Mouse (Mus musculus) embryonic facial prominence, embryonic 11.5 days (tissue): ENCODE results near the gene Ncor1. TPM values are rescaled to one million over a fixed set of nuclear protein-coding genes. Genes with fewer than 3 reads are reported as not detected.

Experiments
- ATAC-seq: fragments of 200-750 bp; cut with Nextera tagmentation; replicated peaks from 2 replicates; pipeline ENCODE4 v1.8.0; 2017; ENCODE audit warnings: low read depth; ENCODE audit not compliant: insufficient number of reproducible peaks, low FRiP score, low TSS enrichment
- DNase-seq: peaks from one replicate; pipeline ENCODE4 v3.0.0-alpha.2; 2015; ENCODE audit warnings: low spot score
- H3K27ac ChIP-seq: fragments of 300-500 bp; sonication (generic); replicated peaks from 2 replicates; pipeline ENCODE4 v1.5.1; 2014; ENCODE audit warnings: mild to moderate bottlenecking, low read depth, low read length, control low read depth
- H3K27me3 ChIP-seq: fragments of 300-500 bp; sonication (generic); 2 replicates; pipeline ENCODE4 v1.6.1; 2014; ENCODE audit warnings: mild to moderate bottlenecking, low read length, moderate library complexity, mixed read lengths; ENCODE audit not compliant: control insufficient read depth, insufficient read depth
- H3K36me3 ChIP-seq: fragments of 300-500 bp; sonication (generic); replicated peaks from 2 replicates; pipeline ENCODE4 v1.6.1; 2014; ENCODE audit warnings: low read depth, mild to moderate bottlenecking, low read length, moderate library complexity, mixed read lengths; ENCODE audit not compliant: control insufficient read depth, insufficient read depth
- H3K4me1 ChIP-seq: fragments of 300-500 bp; sonication (generic); 2 replicates; pipeline ENCODE4 v1.6.1; 2014; ENCODE audit warnings: low read length, mixed read lengths; ENCODE audit not compliant: control insufficient read depth, insufficient read depth
- H3K4me2 ChIP-seq: fragments of 300-500 bp; sonication (generic); 2 replicates; pipeline ENCODE4 v1.6.1; 2014; ENCODE audit warnings: low read depth, mild to moderate bottlenecking, control low read depth, low read length, moderate library complexity
- H3K4me3 ChIP-seq: fragments of 300-500 bp; sonication (generic); 2 replicates; pipeline ENCODE4 v1.5.1; 2014; ENCODE audit warnings: low read depth, low read length, control low read depth
- H3K9ac ChIP-seq: fragments of 300-500 bp; sonication (generic); replicated peaks from 2 replicates; pipeline ENCODE4 v1.6.1; 2014; ENCODE audit warnings: mild to moderate bottlenecking, control low read depth, low read length
- H3K9me3 ChIP-seq: fragments of 300-500 bp; sonication (generic); replicated peaks from 2 replicates; pipeline ENCODE4 v1.6.1; 2016; ENCODE audit warnings: mild to moderate bottlenecking, low read length, inconsistent platforms, mixed read lengths; ENCODE audit not compliant: control insufficient read depth
- WGBS: fragments of 180-500 bp; shearing (Covaris S2); extraction: QIAGEN DNeasy Blood & Tissue Kit; methylation state at CpG from one replicate; pipeline ENCODE4 v1.1.7; 2014; 5-methylcytosine and 5-hydroxymethylcytosine counted together
- polyA plus RNA-seq: library from polyadenylated mRNA; unstranded; fragments of >200 nt; fragmentation: Nextera tagmentation; extraction: Ambion mirVana; gene quantifications from 2 replicates; pipeline ENCODE4 v1.2.1, GENCODE M21; 2014

The Ncor1 gene
- polyA plus RNA-seq, 1 experiment from 2014 or later = 170 TPM

DNA sequence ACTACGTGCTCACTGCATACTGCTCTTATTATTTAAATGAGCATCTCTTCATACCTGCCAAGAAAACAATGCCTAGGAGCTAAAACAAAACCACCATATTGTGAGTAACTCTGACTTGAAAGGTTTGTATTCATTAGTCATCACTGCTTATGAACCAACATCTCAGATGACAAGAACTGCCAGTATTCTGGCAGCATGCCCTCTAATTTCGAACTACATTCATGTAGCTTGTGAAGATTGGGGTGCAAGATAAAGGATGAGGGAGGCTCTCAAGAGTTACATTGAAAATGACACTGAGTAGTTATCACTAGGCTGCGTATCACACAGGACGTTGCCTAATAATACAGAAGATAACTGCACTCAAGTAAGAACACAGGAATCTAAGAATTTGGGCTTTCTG lies 126.1 kb downstream of the Ncor1 start:
- no peak for DNase-seq

DNA sequence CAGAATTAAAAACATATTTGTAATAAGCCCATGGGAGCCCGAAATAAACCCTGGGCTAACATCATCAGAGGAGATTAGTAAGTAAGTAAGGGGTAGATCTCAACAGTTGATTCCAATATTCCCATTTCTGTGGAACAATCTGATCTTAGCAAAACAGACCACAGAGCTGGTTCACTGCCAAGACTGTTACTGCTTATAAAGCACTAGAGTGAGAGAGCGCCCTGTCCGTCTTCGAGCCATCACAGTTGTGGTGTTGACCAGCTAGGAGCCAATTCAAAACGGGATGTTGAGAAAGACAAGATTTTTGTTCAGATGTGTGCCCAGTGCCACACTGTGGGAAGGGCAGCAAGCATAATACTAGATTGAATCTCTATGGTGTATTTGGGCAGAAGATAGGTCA lies 127.2 kb downstream of the Ncor1 start:
- 95% methylated on average over 5 of the region's 5 CpGs for WGBS
- H3K9me3 ChIP-seq = no peaks in the 10 kb centered on the region
- peaks cover 7% of the 10 kb centered on the region for H3K36me3 ChIP-seq
- H3K9ac ChIP-seq = no peak overlapping the region
- H3K4me2 ChIP-seq = no peak overlapping the region
- H3K4me3 ChIP-seq = no peak overlapping the region
- ATAC-seq = no peak
- no peak overlapping the region for H3K27ac ChIP-seq
- no peaks in the 10 kb centered on the region for H3K27me3 ChIP-seq
- no peaks in the 10 kb centered on the region for H3K4me1 ChIP-seq
- no peak for DNase-seq

More for the DNA sequence above, 126.1 kb downstream of the Ncor1 start:
- 92% methylated on average over 4 of the region's 4 CpGs for WGBS
- Histone ChIP-seq H3K27ac (no peak overlapping the region), H3K4me3 (no peak overlapping the region), H3K4me1 (no peaks in the 10 kb centered on the region), H3K9me3 (no peaks in the 10 kb centered on the region), H3K4me2 (no peak overlapping the region), H3K27me3 (no peaks in the 10 kb centered on the region), H3K9ac (no peak overlapping the region), H3K36me3 (peaks cover 7% of the 10 kb centered on the region)
- ATAC-seq = no peak

DNA sequence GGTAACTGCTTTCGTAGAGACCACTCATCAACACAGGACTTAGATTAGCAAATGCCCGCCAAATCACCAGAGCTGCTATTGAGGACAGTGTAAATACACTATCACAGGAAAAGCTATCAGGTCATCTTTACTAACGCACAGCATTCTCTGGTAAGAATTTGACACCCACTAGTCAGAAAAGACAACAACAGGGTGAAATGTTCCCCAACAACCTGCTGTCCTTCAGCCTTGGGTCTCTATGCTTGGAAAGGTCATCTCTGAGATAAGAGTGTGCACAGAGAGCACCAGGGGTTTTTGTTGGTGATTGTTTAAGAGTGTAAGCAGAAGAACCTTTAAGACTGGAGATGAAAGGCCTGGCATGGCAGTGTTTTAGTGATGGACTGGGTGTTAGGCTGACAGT lies 134.7 kb downstream of the Ncor1 start:
- Histone ChIP-seq H3K27me3 (no peaks in the 10 kb centered on the region), H3K27ac (no peak overlapping the region), H3K9ac (no peak overlapping the region), H3K9me3 (no peaks in the 10 kb centered on the region), H3K4me1 (no peaks in the 10 kb centered on the region), H3K36me3 (peaks cover 3% of the 10 kb centered on the region), H3K4me2 (no peak overlapping the region), H3K4me3 (no peak overlapping the region)
- no peak for ATAC-seq
- DNase-seq = no peak
- WGBS = 84% methylated on average over 3 of the region's 3 CpGs

DNA sequence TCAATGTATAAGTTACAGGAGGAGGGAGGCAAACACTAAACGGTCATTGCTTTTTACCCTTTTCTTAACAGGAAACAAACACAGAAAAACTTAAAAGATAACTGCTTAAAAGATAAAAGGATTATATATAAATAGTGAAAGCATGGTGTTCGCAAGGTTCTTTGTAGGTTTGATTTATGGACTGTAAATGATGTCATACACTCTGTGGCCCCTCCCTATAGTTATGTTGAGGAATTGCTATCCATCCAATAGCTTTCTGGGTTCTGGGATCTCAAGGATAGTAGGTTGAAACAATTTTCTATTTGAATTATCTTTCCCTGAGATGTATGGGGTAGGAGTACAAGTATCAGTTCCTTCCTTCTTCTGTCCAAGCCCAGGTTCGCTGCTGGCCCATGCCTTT lies 138.2 kb downstream of the Ncor1 start:
- H3K27me3 ChIP-seq = no peaks in the 10 kb centered on the region
- H3K9me3 ChIP-seq = no peaks in the 10 kb centered on the region
- no peak overlapping the region for H3K4me3 ChIP-seq
- H3K27ac ChIP-seq = no peak overlapping the region
- ATAC-seq = no peak
- no peak overlapping the region for H3K9ac ChIP-seq
- whole genome bisulfite sequencing = 93% methylated on average over 3 of the region's 3 CpGs
- no peak overlapping the region for H3K4me2 ChIP-seq
- no peak for DNase-seq
- peaks cover 9% of the 10 kb centered on the region for H3K36me3 ChIP-seq
- no peaks in the 10 kb centered on the region for H3K4me1 ChIP-seq

DNA sequence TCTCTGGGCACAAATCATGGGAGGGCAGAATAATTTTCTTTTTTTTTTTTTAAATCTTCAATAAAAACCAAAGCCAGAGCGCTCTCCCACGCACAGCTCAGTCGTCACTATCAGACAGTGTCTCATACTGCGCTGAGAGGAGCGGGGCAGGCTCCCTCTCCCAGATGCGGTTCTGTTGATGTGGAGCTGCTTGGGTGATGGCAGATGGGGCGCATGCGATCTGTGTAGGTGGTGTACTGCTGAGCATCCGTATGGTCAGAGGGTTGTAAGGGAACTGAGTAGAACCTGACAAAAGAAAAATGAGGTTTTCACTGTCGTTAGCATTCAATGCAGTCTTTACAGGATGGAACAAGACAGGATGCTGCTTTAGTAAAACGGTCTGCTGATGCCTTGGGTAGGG lies 140.6 kb downstream of the Ncor1 start:
- H3K27me3 ChIP-seq = no peaks in the 10 kb centered on the region
- H3K27ac ChIP-seq = no peak overlapping the region
- H3K4me2 ChIP-seq = no peak overlapping the region
- ATAC-seq (no peak), DNase-seq (no peak)
- H3K4me3 ChIP-seq = no peak overlapping the region
- WGBS = 90% methylated on average over 11 of the region's 11 CpGs
- H3K9ac ChIP-seq = no peak overlapping the region
- no peaks in the 10 kb centered on the region for H3K9me3 ChIP-seq
- H3K4me1 ChIP-seq = no peaks in the 10 kb centered on the region
- H3K36me3 ChIP-seq = peaks cover 15% of the 10 kb centered on the region

DNA sequence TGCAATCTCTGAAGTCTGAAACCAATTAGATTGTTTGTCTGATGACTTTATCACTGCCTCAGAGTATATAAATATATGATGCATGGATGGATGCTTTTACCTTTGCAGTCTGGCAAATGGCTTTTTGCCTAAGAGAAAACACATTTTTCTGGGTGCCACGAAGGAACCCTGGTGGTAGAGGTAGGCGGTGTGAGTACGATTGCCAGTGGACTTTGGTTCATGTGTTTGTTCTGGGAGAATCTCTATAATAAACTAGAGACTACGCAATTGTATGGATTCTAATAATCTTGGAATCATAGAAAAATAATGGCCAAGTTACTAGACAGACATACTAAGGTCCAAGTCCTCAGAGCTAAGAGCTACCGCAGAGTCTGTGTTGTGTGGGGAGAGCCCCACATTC lies 143.4 kb downstream of the Ncor1 start:
- WGBS = 89% methylated on average over 5 of the region's 5 CpGs
- Histone ChIP-seq H3K27me3 (no peaks in the 10 kb centered on the region), H3K9me3 (no peaks in the 10 kb centered on the region), H3K27ac (no peak overlapping the region), H3K4me3 (no peak overlapping the region), H3K4me1 (no peaks in the 10 kb centered on the region), H3K9ac (no peak overlapping the region), H3K4me2 (no peak overlapping the region), H3K36me3 (peaks cover 12% of the 10 kb centered on the region)
- ATAC-seq (no peak), DNase-seq (no peak)

DNA sequence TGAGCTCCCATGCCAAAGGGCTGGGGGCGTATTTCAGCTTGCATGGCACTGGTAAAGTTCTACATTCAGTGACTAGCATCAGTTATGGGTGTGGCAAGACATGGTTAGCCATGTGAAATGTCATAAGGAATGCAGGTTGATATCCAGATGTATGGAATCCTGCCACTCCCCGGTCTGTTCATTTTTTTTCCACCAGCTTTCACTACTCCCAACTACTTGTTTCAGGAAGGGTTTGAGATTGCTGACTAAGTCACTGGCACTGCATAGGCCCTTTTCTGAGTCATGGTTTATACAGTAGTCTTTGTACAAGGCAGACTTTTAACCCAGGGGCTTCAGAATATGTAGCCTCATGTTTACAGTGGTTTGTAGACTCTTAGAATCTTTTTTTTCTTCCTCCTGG lies 149.0 kb downstream of the Ncor1 start:
- Histone ChIP-seq H3K27ac (no peak overlapping the region), H3K9me3 (no peaks in the 10 kb centered on the region), H3K36me3 (peaks cover 9% of the 10 kb centered on the region), H3K4me2 (no peak overlapping the region), H3K27me3 (no peaks in the 10 kb centered on the region), H3K4me3 (no peak overlapping the region), H3K9ac (no peak overlapping the region), H3K4me1 (no peaks in the 10 kb centered on the region)
- 90% methylated on average over 2 of the region's 2 CpGs for WGBS
- no peak for DNase-seq
- no peak for ATAC-seq

DNA sequence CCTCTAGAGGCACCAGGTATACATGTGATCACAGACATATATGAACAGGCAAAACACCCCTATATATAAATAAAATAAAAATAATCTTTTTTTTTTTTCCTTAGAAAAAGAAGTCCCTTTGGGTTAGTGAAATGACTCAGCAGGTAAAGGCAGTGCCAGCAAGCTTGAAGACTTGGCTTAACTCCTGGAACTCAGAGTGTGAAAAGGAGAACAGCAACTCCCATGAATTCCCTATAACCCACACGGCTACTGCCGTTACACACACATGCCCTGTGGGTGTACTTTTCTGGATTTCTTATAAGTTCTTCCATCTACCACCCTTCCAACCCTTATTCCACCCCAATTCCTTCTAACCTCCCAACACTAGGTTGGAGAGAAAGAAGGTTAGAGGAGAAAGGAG lies 152.5 kb downstream of the Ncor1 start:
- WGBS = 88% methylated on average over 2 of the region's 2 CpGs
- H3K36me3 ChIP-seq = peaks cover 3% of the 10 kb centered on the region; the same call in 1 of the 2 replicates

More for the DNA sequence above, 152.5 kb downstream of the Ncor1 start:
- Histone ChIP-seq H3K9ac (no peak overlapping the region), H3K4me1 (no peaks in the 10 kb centered on the region), H3K9me3 (no peaks in the 10 kb centered on the region), H3K4me2 (no peak overlapping the region), H3K27ac (no peak overlapping the region), H3K4me3 (no peak overlapping the region), H3K27me3 (no peaks in the 10 kb centered on the region)
- DNase-seq = no peak
- ATAC-seq = no peak
